Mouse (Mus musculus): ENCODE results near the gene Olfr569. TPM values are rescaled to one million over a fixed set of nuclear protein-coding genes. Genes with fewer than 3 reads are reported as not detected.

Gene Olfr569
- polyA plus RNA-seq (2014; fragmentation: Nextera tagmentation; extraction: Ambion mirVana), result not detected in 2 replicates

DNA sequence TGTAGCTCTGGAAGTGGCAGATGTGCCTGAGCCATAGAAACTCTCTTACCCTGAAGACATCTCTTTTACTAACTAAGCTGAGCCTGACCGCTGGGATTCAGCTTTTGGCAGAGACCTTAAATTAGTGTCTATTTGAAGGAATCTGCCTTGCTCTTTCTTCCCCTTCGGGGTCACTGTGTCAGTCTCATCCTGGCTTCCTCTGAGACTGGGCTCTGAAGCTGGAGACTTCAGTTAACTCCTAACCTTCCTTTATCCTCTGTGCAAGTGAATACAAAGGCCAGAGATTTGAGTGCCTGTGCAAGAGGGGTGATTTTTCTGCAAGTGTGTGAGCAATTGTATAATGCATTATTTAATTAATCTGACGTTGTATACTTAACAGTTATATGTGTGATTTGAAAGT is at the start of gene Olfr569:
TSS of gene Olfr569 (minus strand) at position 101 of the 400 bp plus-strand sequence.
- Histone ChIP-seq H3K36me3 (replicated peaks; ENCODE audit: control insufficient read depth, insufficient read depth, low read depth, low read length) (no peaks in the 10 kb centered on the region), H3K27me3 (ENCODE audit: control insufficient read depth, insufficient read depth, low read length) (no peaks in the 10 kb centered on the region), H3K4me1 (ENCODE audit: control insufficient read depth, insufficient read depth, low read length) (no peaks in the 10 kb centered on the region), H3K4me3 (ENCODE audit: low read depth, low read length) (no peak within 1 kb of the TSS), H3K4me2 (ENCODE audit: low read depth, low read length) (no peak within 1 kb of the TSS), H3K9ac (replicated peaks; ENCODE audit: low read length) (no peak within 1 kb of the TSS), H3K27ac (replicated peaks; ENCODE audit: low read depth, low read length) (no peak within 1 kb of the TSS), H3K9me3 (replicated peaks; ENCODE audit: control insufficient read depth, low read length) (no peaks in the 10 kb centered on the region)
- no peak for DNase-seq (ENCODE audit: low spot score)
- WGBS, result 57% methylated on average over 3 of the region's 3 CpGs
- ATAC-seq (replicated peaks; ENCODE audit: insufficient number of reproducible peaks, low FRiP score, low TSS enrichment, low read depth), result no peak

DNA sequence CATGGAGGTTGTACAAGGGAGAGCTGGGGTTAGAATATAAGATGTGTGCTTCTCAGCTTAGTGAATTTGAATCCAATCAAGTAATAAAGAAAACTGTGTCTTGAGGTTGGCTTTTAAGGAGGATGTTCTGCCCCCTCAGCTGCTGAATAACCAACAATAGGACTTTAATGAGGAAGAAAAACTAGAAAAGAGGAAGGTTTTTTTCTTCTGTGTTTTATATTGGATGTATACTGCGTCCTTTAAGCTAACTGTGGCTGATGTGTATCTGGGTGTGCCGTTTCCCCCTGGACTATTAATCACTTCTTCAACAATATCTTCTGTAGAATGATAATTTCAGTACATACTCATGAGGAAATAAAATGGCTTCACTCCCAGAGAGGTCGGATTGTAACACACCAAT is 36.4 kb upstream of the Olfr569 start:
- Histone ChIP-seq H3K4me3 (ENCODE audit: low read depth, low read length) (no peak overlapping the region), H3K27me3 (ENCODE audit: control insufficient read depth, insufficient read depth, low read length) (no peaks in the 10 kb centered on the region), H3K36me3 (replicated peaks; ENCODE audit: control insufficient read depth, insufficient read depth, low read depth, low read length) (no peaks in the 10 kb centered on the region), H3K27ac (replicated peaks; ENCODE audit: low read depth, low read length) (no peak overlapping the region), H3K4me2 (ENCODE audit: low read depth, low read length) (no peak overlapping the region), H3K9ac (replicated peaks; ENCODE audit: low read length) (no peak overlapping the region), H3K4me1 (ENCODE audit: control insufficient read depth, insufficient read depth, low read length) (no peaks in the 10 kb centered on the region), H3K9me3 (replicated peaks; ENCODE audit: control insufficient read depth, low read length) (no peaks in the 10 kb centered on the region)
- 81% methylated on average over 3 of the region's 3 CpGs for WGBS
- no peak for DNase-seq (ENCODE audit: low spot score)
- ATAC-seq (replicated peaks; ENCODE audit: insufficient number of reproducible peaks, low FRiP score, low TSS enrichment, low read depth), result no peak

DNA sequence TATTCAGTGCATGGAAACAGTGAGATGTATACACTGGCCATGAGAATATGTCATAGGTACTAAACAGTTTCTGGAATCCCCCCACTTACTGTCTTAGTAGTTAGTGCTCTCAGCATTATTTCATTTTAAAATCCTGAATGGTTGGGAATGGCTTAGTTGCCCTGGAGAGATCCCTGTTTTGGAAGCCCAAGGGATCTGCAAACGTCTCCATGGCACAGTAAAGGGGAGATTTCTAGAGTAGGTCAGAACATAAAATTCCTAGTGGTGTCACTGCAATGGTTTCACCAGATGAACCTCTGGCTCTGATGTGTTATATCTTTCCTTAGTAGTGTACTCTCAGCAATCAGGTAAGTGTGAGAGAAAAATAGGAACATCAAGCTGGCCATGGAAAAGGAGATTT is 33.4 kb upstream of the Olfr569 start, which contains the start of gene Olfr572:
TSS of gene Olfr572 (plus strand) at position 301 of the 400 bp plus-strand sequence.
- 53% methylated on average over 1 of the region's 1 CpGs for WGBS
- no peaks in the 10 kb centered on the region for H3K4me1 ChIP-seq (ENCODE audit: control insufficient read depth, insufficient read depth, low read length)
- H3K27ac ChIP-seq (replicated peaks; ENCODE audit: low read depth, low read length), result no peak within 1 kb of the TSS
- no peak for DNase-seq (ENCODE audit: low spot score)
- H3K36me3 ChIP-seq (replicated peaks; ENCODE audit: control insufficient read depth, insufficient read depth, low read depth, low read length), result no peaks in the 10 kb centered on the region
- no peak within 1 kb of the TSS for H3K4me2 ChIP-seq (ENCODE audit: low read depth, low read length)
- H3K4me3 ChIP-seq (ENCODE audit: low read depth, low read length), result no peak within 1 kb of the TSS
- no peaks in the 10 kb centered on the region for H3K9me3 ChIP-seq (replicated peaks; ENCODE audit: control insufficient read depth, low read length)
- no peak within 1 kb of the TSS for H3K9ac ChIP-seq (replicated peaks; ENCODE audit: low read length)
- H3K27me3 ChIP-seq (ENCODE audit: control insufficient read depth, insufficient read depth, low read length), result no peaks in the 10 kb centered on the region
- ATAC-seq (replicated peaks; ENCODE audit: insufficient number of reproducible peaks, low FRiP score, low TSS enrichment, low read depth), result no peak

DNA sequence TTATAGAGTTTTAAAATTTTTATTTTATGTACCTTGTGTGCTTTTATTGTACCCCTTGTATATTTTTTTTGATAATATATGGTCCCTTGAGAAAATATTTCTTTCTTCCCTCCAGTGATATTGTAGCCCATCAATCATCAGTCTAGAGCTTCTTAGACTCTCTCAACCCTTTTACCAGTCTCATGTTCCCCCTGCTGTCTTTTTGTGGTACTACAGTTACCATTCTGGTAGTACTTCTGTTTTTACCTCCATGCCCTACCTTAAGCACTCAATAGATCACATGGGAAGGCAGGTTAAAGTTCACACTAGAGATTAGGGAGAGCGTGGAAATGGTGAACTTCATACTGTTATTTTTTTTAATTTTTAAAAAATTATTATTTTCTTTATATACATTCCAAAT is 28.9 kb upstream of the Olfr569 start:
- Histone ChIP-seq H3K27ac (replicated peaks; ENCODE audit: low read depth, low read length) (no peak overlapping the region), H3K4me2 (ENCODE audit: low read depth, low read length) (no peak overlapping the region), H3K9ac (replicated peaks; ENCODE audit: low read length) (no peak overlapping the region), H3K4me1 (ENCODE audit: control insufficient read depth, insufficient read depth, low read length) (no peaks in the 10 kb centered on the region), H3K27me3 (ENCODE audit: control insufficient read depth, insufficient read depth, low read length) (no peaks in the 10 kb centered on the region), H3K9me3 (replicated peaks; ENCODE audit: control insufficient read depth, low read length) (no peaks in the 10 kb centered on the region), H3K36me3 (replicated peaks; ENCODE audit: control insufficient read depth, insufficient read depth, low read depth, low read length) (no peaks in the 10 kb centered on the region), H3K4me3 (ENCODE audit: low read depth, low read length) (no peak overlapping the region)
- ATAC-seq (replicated peaks; ENCODE audit: insufficient number of reproducible peaks, low FRiP score, low TSS enrichment, low read depth) (0 out of 2 replicates have a peak, but pooled peaks have one; percentile 51), DNase-seq (ENCODE audit: low spot score) (peak; percentile 82)
- WGBS, result 9% methylated on average over 1 of the region's 1 CpGs

DNA sequence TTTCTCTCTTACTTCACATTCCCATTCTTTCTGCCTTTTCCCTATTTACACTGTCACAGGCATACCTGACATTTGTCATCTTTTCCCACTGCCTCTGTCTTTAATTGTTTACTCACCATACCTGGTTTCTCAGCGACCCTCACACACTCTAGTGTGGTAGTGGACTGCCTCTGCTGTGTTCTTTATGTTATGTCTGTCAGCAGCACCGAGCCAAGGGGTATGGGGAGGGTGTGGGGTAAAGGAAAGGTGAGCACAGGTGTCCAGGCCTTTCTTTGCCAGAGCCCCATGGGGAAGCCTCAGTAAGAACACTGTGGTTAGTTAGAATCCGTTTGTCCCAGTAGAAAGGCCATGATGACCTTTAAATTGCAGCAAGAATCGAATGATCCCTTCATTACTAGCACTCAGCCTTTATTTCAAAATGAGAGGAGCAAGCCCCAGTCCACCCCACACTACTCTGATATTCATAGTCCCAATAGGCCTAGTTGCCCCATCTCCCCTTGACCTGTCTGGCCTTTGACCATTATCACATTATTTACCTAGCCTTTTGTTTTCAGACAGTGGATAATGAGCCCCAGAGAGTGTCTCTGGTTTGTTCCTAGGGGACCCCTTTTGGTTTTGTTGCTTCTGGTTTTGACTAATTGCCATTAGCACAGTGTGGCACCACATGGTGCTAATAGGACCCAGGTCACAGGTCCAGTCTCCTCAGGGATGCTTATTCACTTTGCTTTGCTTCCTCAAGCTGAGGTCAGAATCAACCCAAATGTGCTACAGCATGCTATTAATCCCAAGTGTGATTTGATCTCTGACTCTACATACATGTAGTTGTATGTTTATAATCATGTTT is 26.6 kb upstream of the Olfr569 start, which contains the start of gene Olfr571:
TSS of gene Olfr571 (minus strand) at position 505 of the 844 bp plus-strand sequence.
- 66% methylated on average over 4 of the region's 4 CpGs for WGBS
- DNase-seq (ENCODE audit: low spot score) (no peak), ATAC-seq (replicated peaks; ENCODE audit: insufficient number of reproducible peaks, low FRiP score, low TSS enrichment, low read depth) (peak; percentile 67; the same call in 1 of the 2 replicates)

DNA sequence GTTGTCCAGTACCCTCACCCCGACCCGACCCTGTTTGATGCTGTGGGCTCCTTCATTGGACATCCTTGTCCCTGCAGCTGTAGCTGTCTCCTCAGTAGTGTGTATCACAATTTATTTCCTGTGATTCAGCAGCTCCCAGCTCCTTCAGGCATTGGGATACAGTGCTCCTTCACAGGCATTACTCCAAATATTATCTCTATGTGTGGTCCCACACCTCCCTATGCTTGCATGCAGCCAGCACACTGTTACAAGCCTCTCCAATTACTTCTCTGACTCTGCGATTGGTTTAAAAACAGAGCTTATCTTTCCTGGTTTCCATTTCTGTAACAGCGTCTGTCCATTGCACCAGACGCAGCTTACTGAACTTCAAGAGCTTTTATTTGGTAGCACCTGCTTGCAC is 25.7 kb upstream of the Olfr569 start:
- 70% methylated on average over 5 of the region's 5 CpGs for WGBS
- ATAC-seq (replicated peaks; ENCODE audit: insufficient number of reproducible peaks, low FRiP score, low TSS enrichment, low read depth), result no peak
- Histone ChIP-seq H3K27me3 (ENCODE audit: control insufficient read depth, insufficient read depth, low read length) (no peaks in the 10 kb centered on the region), H3K9me3 (replicated peaks; ENCODE audit: control insufficient read depth, low read length) (no peaks in the 10 kb centered on the region), H3K4me3 (ENCODE audit: low read depth, low read length) (no peak overlapping the region), H3K9ac (replicated peaks; ENCODE audit: low read length) (no peak overlapping the region), H3K4me2 (ENCODE audit: low read depth, low read length) (no peak overlapping the region), H3K4me1 (ENCODE audit: control insufficient read depth, insufficient read depth, low read length) (no peaks in the 10 kb centered on the region), H3K27ac (replicated peaks; ENCODE audit: low read depth, low read length) (no peak overlapping the region), H3K36me3 (replicated peaks; ENCODE audit: control insufficient read depth, insufficient read depth, low read depth, low read length) (no peaks in the 10 kb centered on the region)
- no peak for DNase-seq (ENCODE audit: low spot score)

More for the DNA sequence above, 26.6 kb upstream of the Olfr569 start, which contains the start of gene Olfr571:
- Histone ChIP-seq H3K4me1 (ENCODE audit: control insufficient read depth, insufficient read depth, low read length) (no peaks in the 10 kb centered on the region), H3K9ac (replicated peaks; ENCODE audit: low read length) (no peak within 1 kb of the TSS), H3K4me2 (ENCODE audit: low read depth, low read length) (no peak within 1 kb of the TSS), H3K27ac (replicated peaks; ENCODE audit: low read depth, low read length) (no peak within 1 kb of the TSS), H3K9me3 (replicated peaks; ENCODE audit: control insufficient read depth, low read length) (no peaks in the 10 kb centered on the region), H3K27me3 (ENCODE audit: control insufficient read depth, insufficient read depth, low read length) (no peaks in the 10 kb centered on the region), H3K36me3 (replicated peaks; ENCODE audit: control insufficient read depth, insufficient read depth, low read depth, low read length) (no peaks in the 10 kb centered on the region), H3K4me3 (ENCODE audit: low read depth, low read length) (no peak within 1 kb of the TSS)

DNA sequence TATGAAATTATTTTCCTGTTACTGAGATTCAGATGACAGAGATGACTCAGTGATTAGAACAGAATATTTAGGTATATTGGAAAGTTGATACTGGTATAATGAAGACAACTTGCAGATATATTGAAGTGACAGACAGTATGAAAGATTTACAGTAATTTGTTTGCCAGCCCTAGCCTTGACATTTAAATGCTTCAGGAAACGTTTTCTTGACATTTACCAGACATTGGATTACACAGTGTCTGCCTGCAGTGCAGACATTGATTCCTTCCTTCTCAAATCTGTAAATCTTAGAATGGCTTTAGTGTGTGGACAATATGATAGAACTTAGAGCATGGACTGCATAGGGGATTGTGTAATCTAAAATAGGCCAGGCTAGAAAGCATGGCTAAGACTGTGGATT is 24.6 kb upstream of the Olfr569 start:
- ATAC-seq (replicated peaks; ENCODE audit: insufficient number of reproducible peaks, low FRiP score, low TSS enrichment, low read depth) (no peak), DNase-seq (ENCODE audit: low spot score) (no peak)
- Histone ChIP-seq H3K9ac (replicated peaks; ENCODE audit: low read length) (no peak overlapping the region), H3K9me3 (replicated peaks; ENCODE audit: control insufficient read depth, low read length) (no peaks in the 10 kb centered on the region), H3K4me1 (ENCODE audit: control insufficient read depth, insufficient read depth, low read length) (no peaks in the 10 kb centered on the region), H3K36me3 (replicated peaks; ENCODE audit: control insufficient read depth, insufficient read depth, low read depth, low read length) (no peaks in the 10 kb centered on the region), H3K4me2 (ENCODE audit: low read depth, low read length) (no peak overlapping the region), H3K27me3 (ENCODE audit: control insufficient read depth, insufficient read depth, low read length) (no peaks in the 10 kb centered on the region), H3K4me3 (ENCODE audit: low read depth, low read length) (no peak overlapping the region), H3K27ac (replicated peaks; ENCODE audit: low read depth, low read length) (no peak overlapping the region)
- WGBS, result 45% methylated on average over 1 of the region's 1 CpGs

DNA sequence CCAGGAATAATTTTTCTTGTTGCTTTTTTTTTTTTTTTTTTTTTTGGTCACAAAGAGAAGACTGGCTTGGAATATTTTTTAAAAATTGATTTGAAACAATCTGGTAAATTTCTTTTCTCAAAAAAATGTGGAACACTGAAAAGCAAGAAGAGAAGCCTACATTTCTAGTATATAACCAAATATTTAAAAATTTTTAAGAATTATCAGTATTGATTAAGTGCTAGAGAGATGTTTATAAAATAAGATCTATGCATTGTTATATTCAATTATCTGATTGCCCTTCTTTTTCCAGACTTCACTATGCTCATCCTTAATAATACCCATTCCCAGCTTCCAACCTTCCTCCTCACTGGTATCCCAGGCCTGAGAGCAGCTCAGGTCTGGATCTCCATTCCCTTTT is 13.9 kb downstream of the Olfr569 start, which contains the start of gene Olfr568:
TSS of gene Olfr568 (plus strand) at position 301 of the 400 bp plus-strand sequence.
- no peak within 1 kb of the TSS for H3K4me3 ChIP-seq (ENCODE audit: low read depth, low read length)
- no peaks in the 10 kb centered on the region for H3K27me3 ChIP-seq (ENCODE audit: control insufficient read depth, insufficient read depth, low read length)
- H3K4me2 ChIP-seq (ENCODE audit: low read depth, low read length), result no peak within 1 kb of the TSS
- no peak for ATAC-seq (replicated peaks; ENCODE audit: insufficient number of reproducible peaks, low FRiP score, low TSS enrichment, low read depth)
- no peaks in the 10 kb centered on the region for H3K9me3 ChIP-seq (replicated peaks; ENCODE audit: control insufficient read depth, low read length)
- H3K27ac ChIP-seq (replicated peaks; ENCODE audit: low read depth, low read length), result no peak within 1 kb of the TSS
- no peak for DNase-seq (ENCODE audit: low spot score)
- H3K9ac ChIP-seq (replicated peaks; ENCODE audit: low read length), result no peak within 1 kb of the TSS
- no peaks in the 10 kb centered on the region for H3K36me3 ChIP-seq (replicated peaks; ENCODE audit: control insufficient read depth, insufficient read depth, low read depth, low read length)
- no peaks in the 10 kb centered on the region for H3K4me1 ChIP-seq (ENCODE audit: control insufficient read depth, insufficient read depth, low read length)
